Mouse (Mus musculus) lung, embryonic 15.5 days (tissue): Measurements from ENCODE around the gene Adm2. TPM values are rescaled to one million over a fixed set of nuclear protein-coding genes. Genes with fewer than 3 reads are reported as not detected.

Experiments
- ATAC-seq: fragments of 200-750 bp; cut with Nextera tagmentation; 2 replicates; pipeline ENCODE4 v1.8.0; 2017; ENCODE audit warnings: moderate number of reproducible peaks, borderline replicate concordance; ENCODE audit not compliant: low FRiP score, low TSS enrichment; ENCODE audit errors: extremely low read depth
- H3K27ac ChIP-seq: fragments of 300-500 bp; sonication (generic); 2 replicates; pipeline ENCODE4 v1.5.1; 2015; ENCODE audit warnings: moderate library complexity, mild to moderate bottlenecking, inconsistent platforms
- H3K27me3 ChIP-seq: fragments of 300-500 bp; sonication (generic); 2 replicates; pipeline ENCODE4 v1.6.1; 2015; ENCODE audit warnings: inconsistent platforms
- H3K36me3 ChIP-seq: fragments of 300-500 bp; sonication (generic); 2 replicates; pipeline ENCODE4 v1.6.1; 2015; ENCODE audit warnings: inconsistent platforms
- H3K4me1 ChIP-seq: fragments of 300-500 bp; sonication (generic); 2 replicates; pipeline ENCODE4 v1.6.1; 2015; ENCODE audit warnings: inconsistent platforms
- H3K4me2 ChIP-seq: fragments of 300-500 bp; sonication (generic); 2 replicates; pipeline ENCODE4 v1.6.1; 2015; ENCODE audit warnings: inconsistent platforms, mild to moderate bottlenecking, moderate library complexity
- H3K4me3 ChIP-seq: fragments of 300-500 bp; sonication (generic); 2 replicates; pipeline ENCODE4 v1.5.1; 2015; ENCODE audit warnings: mild to moderate bottlenecking, inconsistent platforms
- H3K9ac ChIP-seq: fragments of 300-500 bp; sonication (generic); 2 replicates; pipeline ENCODE4 v1.6.1; 2015; ENCODE audit warnings: inconsistent platforms
- H3K9me3 ChIP-seq: fragments of 300-500 bp; sonication (generic); 2 replicates; pipeline ENCODE4 v1.6.1; 2016; ENCODE audit warnings: inconsistent platforms
- WGBS: fragments of 180-500 bp; shearing (Covaris S2); methylation state at CpG from one replicate; pipeline ENCODE4 v1.1.7; 2015; 5-methylcytosine and 5-hydroxymethylcytosine counted together
- microRNA-seq: library from miRNA; unstranded; fragments of <30 nt; microRNA quantifications from one replicate; pipeline ENCODE4, GENCODE M21; 2016
- polyA plus RNA-seq: library from polyadenylated mRNA; unstranded; fragments of >200 nt; fragmentation: Nextera tagmentation; extraction: Ambion mirVana; gene quantifications from 2 replicates; pipeline ENCODE4 v1.2.1, GENCODE M21; 2015

Gene Adm2
- polyA plus RNA-seq, 1 experiment from 2014 or later, result 0.45 TPM

- Histone ChIP-seq H3K4me1 (no peaks in the 10 kb centered on the region), H3K9me3 (no peaks in the 10 kb centered on the region), H3K4me3 (no peak overlapping the region), H3K27ac (no peak overlapping the region), H3K27me3 (no peaks in the 10 kb centered on the region), H3K9ac (no peak overlapping the region), H3K4me2 (no peak overlapping the region), H3K36me3 (peaks cover 99% of the 10 kb centered on the region)
- no peak for ATAC-seq
- WGBS, result 89% methylated on average over 4 of the region's 4 CpGs
Measured at GRCm38 (mm10) chr15:89365141-89365551, 42.6 kb downstream of the Adm2 start.

- WGBS, result 83% methylated on average over 13 of the region's 13 CpGs
- H3K36me3 ChIP-seq, result peaks cover 57% of the 10 kb centered on the region
- H3K4me3 ChIP-seq, result no peak overlapping the region
- no peak overlapping the region for H3K27ac ChIP-seq
- H3K27me3 ChIP-seq, result peaks cover 14% of the 10 kb centered on the region
- no peak for ATAC-seq
- H3K9ac ChIP-seq, result no peak overlapping the region
- no peaks in the 10 kb centered on the region for H3K9me3 ChIP-seq
- H3K4me2 ChIP-seq, result no peak overlapping the region
- H3K4me1 ChIP-seq, result peaks cover 15% of the 10 kb centered on the region
Measured at GRCm38 (mm10) chr15:89372068-89372467, 49.5 kb downstream of the Adm2 start.

GRCm38 (mm10) chr15:89372536-89372935 is 50.0 kb downstream of the Adm2 start:
- Histone ChIP-seq H3K9ac (no peak overlapping the region), H3K4me3 (peak overlapping the region; percentile 64; the same call in 1 of the 2 replicates), H3K36me3 (peaks cover 52% of the 10 kb centered on the region), H3K27me3 (peaks cover 19% of the 10 kb centered on the region), H3K4me2 (peak overlapping the region; percentile 84), H3K27ac (peak overlapping the region; percentile 93; the same call in 1 of the 2 replicates), H3K4me1 (peaks cover 15% of the 10 kb centered on the region), H3K9me3 (no peaks in the 10 kb centered on the region)
- 72% methylated on average over 7 of the region's 7 CpGs for WGBS
- no peak for ATAC-seq

GRCm38 (mm10) chr15:89373027-89373761 is 50.7 kb downstream of the Adm2 start:
- under 1% methylated on average over 35 of the region's 35 CpGs for WGBS
- ATAC-seq, result peak; percentile 84
- Histone ChIP-seq H3K9me3 (no peaks in the 10 kb centered on the region), H3K36me3 (peaks cover 46% of the 10 kb centered on the region), H3K9ac (peak overlapping the region; percentile 77), H3K4me2 (peak overlapping the region; percentile 84), H3K27me3 (peaks cover 25% of the 10 kb centered on the region), H3K4me1 (peaks cover 15% of the 10 kb centered on the region), H3K27ac (peak overlapping the region; percentile 93), H3K4me3 (peak overlapping the region; percentile 64)

- peaks cover 31% of the 10 kb centered on the region for H3K27me3 ChIP-seq
- peak within 1 kb of the TSS; percentile 64 for H3K4me3 ChIP-seq
- peak within 1 kb of the TSS; percentile 77 for H3K9ac ChIP-seq
- peaks cover 39% of the 10 kb centered on the region for H3K36me3 ChIP-seq
- peak; percentile 74 for ATAC-seq
- WGBS, result under 1% methylated on average over 42 of the region's 42 CpGs
- H3K27ac ChIP-seq, result peak within 1 kb of the TSS; percentile 93
- peak within 1 kb of the TSS; percentile 84 for H3K4me2 ChIP-seq
- H3K4me1 ChIP-seq, result peaks cover 20% of the 10 kb centered on the region
- no peaks in the 10 kb centered on the region for H3K9me3 ChIP-seq
Measured at GRCm38 (mm10) chr15:89373762-89374248, 51.3 kb downstream of the Adm2 start, which contains the start of gene Sco2. Gene Sco2, minus strand, starts transcription at chr15:89373846.

Small RNA genes within 50 kb of the gene (microRNA-seq; reads per million reads assigned to microRNA genes)
- gene Mir6959, result not detected

Other genes with a start within 250 kb of the Adm2 start
- 48.7 and 53.6 TPM in 2 replicates for gene Trabd, start 247.6 kb upstream of the Adm2 start, polyA plus RNA-seq
- gene Selenoo, start 233.6 kb upstream of the Adm2 start, polyA plus RNA-seq, result 16.5 and 17.6 TPM in 2 replicates
- gene Tubgcp6, start 199.6 kb upstream of the Adm2 start, polyA plus RNA-seq, result 14.5 and 15.4 TPM in 2 replicates
- gene Hdac10, start 194.0 kb upstream of the Adm2 start, polyA plus RNA-seq, result 21.7 and 24.3 TPM in 2 replicates
- gene Mapk12, start 182.0 kb upstream of the Adm2 start, polyA plus RNA-seq, result 12.5 and 13.4 TPM in 2 replicates
- gene Mapk11, start 173.1 kb upstream of the Adm2 start, polyA plus RNA-seq, result 10.0 and 12.6 TPM in 2 replicates
- 123 and 128 TPM in 2 replicates for gene Plxnb2, start 141.9 kb upstream of the Adm2 start, polyA plus RNA-seq
- 11.0 and 11.8 TPM in 2 replicates for gene Dennd6b, start 126.2 kb upstream of the Adm2 start, polyA plus RNA-seq
- 24.5 and 28.5 TPM in 2 replicates for gene Ppp6r2, start 111.2 kb upstream of the Adm2 start, polyA plus RNA-seq
- gene Sbf1, start 7.4 kb upstream of the Adm2 start, polyA plus RNA-seq, result 50.3 and 53.7 TPM in 2 replicates
- not detected in 2 replicates for gene Miox, start 11.7 kb downstream of the Adm2 start, polyA plus RNA-seq
- gene Lmf2, start 32.9 kb downstream of the Adm2 start, polyA plus RNA-seq, result 70.7 and 74.4 TPM in 2 replicates
- gene Ncaph2, start 33.0 kb downstream of the Adm2 start, polyA plus RNA-seq, result 160 and 168 TPM in 2 replicates
- gene Sco2, start 51.1 kb downstream of the Adm2 start, polyA plus RNA-seq, result 5.6 and 5.9 TPM in 2 replicates
- 1.1 and 1.7 TPM in 2 replicates for gene Tymp, start 54.3 kb downstream of the Adm2 start, polyA plus RNA-seq
- gene Odf3b, start 56.6 kb downstream of the Adm2 start, polyA plus RNA-seq, result 3.0 and 4.1 TPM in 2 replicates
- not detected in 2 replicates for gene Klhdc7b, start 62.2 kb downstream of the Adm2 start, polyA plus RNA-seq
- gene Syce3, start 87.8 kb downstream of the Adm2 start, polyA plus RNA-seq, result not detected in 2 replicates
- gene Cpt1b, start 103.1 kb downstream of the Adm2 start, polyA plus RNA-seq, result 4.2 and 5.1 TPM in 2 replicates
- 2.3 and 2.4 TPM in 2 replicates for gene C730034F03Rik, start 106.9 kb downstream of the Adm2 start, polyA plus RNA-seq
- gene Gm44502, start 107.0 kb downstream of the Adm2 start, polyA plus RNA-seq, result 0.40 TPM in 1 of 2 replicates, not detected in the other
- 51.3 and 57.9 TPM in 2 replicates for gene Chkb, start 107.2 kb downstream of the Adm2 start, polyA plus RNA-seq
- gene Mapk8ip2, start 131.2 kb downstream of the Adm2 start, polyA plus RNA-seq, result 0.65 and 0.97 TPM in 2 replicates
- gene Arsa, start 154.7 kb downstream of the Adm2 start, polyA plus RNA-seq, result 21.5 and 22.7 TPM in 2 replicates
- 2.5 and 2.8 TPM in 2 replicates for gene Shank3, start 176.9 kb downstream of the Adm2 start, polyA plus RNA-seq
- 0.10 and 0.20 TPM in 2 replicates for gene Acr, start 245.6 kb downstream of the Adm2 start, polyA plus RNA-seq